Mouse (Mus musculus): ENCODE data around the gene Sept4.

Gene Sept4

DNA sequence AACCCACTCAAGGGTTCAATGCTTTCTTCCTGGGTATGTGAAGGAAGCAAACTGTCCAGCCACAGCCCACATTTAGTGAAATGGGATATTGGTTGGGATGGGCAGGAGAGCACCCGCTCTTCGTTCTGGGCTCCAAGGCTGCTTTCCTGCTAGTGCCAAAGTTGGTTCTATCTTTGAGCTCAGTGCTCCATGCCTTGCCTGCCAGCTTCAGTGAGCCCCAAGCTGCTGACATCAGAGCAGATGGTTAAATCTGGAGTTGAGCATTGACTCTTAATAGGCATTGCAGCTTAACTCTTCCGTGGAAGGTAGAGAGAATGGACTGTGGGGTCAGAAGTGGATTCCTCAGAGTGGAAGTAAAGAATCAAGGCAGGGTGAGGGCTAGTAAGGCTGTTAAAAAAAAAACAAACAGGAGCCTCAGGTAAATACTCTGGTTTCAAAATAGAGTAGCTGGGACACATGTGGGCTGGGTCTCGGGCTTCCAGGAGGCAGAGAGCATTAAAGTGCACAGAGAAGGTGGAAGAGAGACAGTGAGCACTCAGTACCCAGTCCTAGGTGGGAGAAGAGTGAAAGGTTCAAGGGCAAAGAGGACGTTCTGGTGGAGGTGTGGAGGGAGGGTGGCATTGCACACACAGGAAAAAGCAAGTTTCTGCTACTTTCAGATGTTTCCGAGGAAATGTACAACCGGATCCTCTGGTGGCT is at the start of gene Sept4:
TSS of gene Sept4 (plus strand) at position 649 of the 699 bp plus-strand sequence.
- DNase-seq (ENCODE audit: low read depth, low spot score): no peak

DNA sequence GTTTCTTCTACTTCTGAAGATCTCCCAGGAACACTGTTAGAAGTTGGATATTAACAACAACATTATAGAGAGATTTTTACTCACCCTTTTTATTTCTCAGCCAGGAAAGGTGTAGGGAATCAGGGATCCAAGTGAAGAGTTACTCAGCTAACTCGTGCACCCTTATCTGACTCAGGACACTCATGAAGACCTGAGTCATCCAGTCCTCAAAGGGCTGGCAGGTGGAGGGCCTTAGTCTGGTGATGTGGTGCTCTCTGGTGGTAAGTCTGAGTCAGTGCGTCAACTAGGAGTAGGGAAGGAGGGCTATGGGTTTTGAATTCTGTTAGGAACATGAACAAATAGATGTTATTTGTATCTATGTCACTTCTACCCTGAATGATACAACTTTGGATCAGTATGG is 49.4 kb upstream of the Sept4 start:
- DNase-seq (ENCODE audit: low read depth, low spot score): peak; percentile 49

DNA sequence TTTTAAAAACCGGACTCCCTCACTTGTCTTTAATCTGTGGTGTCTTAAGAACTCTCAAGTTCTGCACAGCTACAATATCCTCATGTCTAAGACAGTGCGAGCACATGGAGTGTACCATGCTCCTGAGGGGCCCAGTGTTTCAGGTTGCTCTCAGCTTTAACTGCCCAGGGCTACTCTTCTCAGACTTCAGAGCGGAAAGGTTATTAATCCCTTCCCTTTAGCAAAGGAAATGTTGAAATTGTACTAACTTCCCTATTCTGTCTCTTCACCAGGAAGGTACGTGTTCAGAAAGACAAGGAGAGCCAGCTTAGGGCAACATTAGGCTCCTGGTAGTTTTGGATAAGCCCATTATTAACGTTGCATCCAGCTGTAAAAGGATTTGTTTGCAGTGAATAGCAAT is 45.2 kb upstream of the Sept4 start:
- DNase-seq (ENCODE audit: low read depth, low spot score): no peak

DNA sequence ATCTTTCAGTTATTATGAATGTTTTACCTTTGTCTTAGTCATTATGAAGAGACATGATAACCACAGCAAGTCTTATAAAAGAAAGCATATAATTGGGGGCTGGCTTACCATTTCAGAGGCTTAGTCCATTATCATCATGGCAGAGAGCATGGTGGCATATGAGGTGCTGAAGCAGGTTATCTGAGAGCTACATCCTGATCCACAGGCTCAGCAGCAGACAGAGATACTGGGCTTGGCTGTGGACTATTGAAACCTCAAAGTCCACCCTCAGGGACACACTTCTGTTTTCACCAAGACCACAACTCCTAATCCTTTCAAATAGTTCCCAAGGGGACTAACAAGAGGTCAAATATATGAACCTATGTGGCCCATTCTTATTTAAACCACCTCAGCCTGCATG is 44.7 kb upstream of the Sept4 start:
- DNase-seq (ENCODE audit: low read depth, low spot score): no peak

DNA sequence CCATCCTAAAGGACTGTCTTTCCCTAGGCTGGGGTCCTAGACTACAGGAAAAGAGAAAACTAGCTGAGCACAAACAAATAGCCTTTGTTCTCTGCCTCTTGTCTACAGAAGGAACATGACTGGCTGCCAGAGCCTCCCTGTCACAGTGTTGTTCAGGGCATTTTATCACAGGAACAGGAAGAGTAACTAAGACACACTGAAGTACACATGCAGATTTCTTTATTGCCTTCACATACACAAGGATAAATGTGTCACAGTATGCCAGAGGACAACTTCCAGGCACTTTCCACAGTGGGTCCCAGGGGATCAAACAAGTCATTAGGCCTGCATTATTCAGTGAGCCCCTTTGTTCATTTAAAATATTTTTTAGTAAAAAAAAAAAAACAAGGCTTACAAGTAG is 43.9 kb upstream of the Sept4 start:
- no peak for DNase-seq (ENCODE audit: low read depth, low spot score)

DNA sequence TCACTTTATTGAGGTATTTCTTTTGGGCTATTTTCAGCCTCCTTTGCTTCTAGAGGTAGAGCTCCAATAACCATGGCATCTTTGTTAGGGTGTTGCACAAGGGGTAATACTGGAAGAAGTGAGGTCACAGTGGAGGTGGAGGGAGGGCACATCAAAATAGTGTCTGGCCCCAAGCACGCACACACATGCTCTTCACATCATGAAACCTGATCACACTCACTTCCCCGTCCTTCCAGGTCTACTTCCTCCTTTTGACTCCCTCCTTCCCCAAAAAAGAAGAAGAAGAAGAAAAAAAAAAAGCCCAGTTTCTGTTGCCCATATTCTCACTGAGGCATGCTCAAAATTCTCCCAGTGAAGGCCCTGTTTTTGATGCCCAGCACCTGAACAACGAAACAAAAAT is 41.3 kb upstream of the Sept4 start:
- DNase-seq (ENCODE audit: low read depth, low spot score): no peak

DNA sequence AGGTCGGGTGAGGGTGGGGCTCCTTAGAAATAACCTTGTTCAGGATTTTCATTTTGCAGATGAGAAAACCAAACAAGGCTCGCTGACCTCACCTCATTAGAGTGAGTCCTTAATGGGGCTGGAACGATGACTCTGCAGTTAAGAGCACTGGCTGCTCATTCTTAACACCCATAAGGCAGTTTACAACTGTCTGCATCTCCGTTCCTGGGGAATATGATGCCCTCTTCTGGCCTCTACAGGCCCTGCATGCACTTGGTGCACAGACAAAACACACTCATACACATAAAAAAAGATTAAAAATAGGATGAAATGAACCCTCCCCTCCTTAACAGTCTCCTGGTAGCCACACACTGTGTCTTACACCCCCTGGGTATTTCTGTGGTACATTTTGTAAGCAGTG is 40.7 kb upstream of the Sept4 start:
- DNase-seq (ENCODE audit: low read depth, low spot score): no peak

DNA sequence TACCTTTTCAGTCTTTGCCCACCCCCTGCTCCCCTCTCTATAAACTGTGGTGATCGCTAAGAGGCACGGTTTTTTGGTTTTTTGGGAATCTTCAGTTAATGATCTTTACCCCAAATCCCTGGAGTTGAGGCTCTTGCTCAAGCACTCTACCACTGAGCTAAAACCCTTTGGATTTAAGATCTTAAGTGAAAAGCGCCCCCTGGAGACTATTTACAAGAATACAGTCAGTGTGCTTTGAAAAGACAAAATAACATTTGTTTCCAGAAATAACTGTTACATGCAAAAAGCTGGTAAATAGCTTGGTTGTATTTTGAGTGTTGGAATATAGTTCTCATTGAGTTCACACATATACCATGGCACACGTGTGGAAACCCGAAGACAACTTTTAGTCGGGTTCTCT is 37.0 kb upstream of the Sept4 start:
- no peak for DNase-seq (ENCODE audit: low read depth, low spot score)

DNA sequence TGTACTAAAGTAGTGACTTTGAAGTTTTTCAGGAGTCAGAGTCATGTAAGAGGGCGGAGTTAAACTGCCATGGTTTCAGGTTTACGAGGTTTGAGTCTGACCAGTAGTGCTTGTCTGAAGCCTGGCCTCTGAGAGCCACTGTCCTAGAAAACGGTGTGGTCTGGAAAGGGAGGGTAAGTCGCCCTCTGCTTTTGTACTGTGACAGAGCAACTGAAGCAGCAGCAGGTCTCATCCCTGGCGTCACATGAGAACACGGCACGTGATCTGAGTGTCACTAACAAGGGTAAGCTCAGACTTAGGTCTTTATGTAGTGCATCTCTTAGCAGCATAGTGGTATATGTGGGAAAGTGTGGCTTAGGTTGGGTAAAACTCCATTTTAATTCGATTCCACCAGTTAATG is 26.4 kb upstream of the Sept4 start:
- DNase-seq (ENCODE audit: low read depth, low spot score): no peak

DNA sequence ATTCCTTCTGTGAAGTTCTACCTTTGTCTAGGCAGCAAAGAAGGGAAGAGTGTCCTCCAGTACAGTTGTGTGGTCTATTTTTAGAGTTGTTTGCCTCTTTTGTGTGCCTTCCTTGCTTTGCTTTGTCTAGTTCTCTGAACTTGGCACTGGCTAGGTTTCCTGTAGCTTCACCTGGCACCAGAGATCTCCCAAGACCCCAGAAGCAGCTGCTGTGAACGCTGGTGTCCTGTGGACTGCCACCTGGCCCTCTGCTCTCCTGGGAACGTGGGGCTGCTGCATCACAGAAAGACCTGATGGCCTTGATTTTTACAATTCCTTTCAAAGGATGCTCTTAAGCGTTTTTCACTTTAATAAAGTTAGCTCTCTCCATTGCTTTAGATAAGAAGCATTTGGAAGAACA is 25.8 kb upstream of the Sept4 start:
- DNase-seq (ENCODE audit: low read depth, low spot score): no peak

DNA sequence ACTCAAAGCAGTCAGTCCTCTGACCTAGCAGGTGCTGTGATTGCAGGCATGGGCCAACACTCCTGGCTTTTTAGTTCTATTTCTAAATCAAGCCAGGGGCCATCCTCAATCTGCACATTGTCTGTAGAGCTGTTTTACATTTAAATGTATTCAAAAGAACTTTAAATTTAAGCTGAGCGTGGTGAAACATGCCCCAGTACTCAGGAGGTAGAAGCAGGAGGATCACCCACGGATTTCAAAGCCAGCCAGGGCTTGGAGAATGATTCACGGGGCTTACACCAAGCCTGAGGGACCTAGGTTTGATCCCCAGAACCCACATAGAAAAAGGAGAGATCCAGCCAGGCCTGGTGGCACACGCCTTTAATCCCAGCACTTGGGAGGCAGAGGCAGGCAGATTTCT is 15.4 kb upstream of the Sept4 start:
- no peak for DNase-seq (ENCODE audit: low read depth, low spot score)

DNA sequence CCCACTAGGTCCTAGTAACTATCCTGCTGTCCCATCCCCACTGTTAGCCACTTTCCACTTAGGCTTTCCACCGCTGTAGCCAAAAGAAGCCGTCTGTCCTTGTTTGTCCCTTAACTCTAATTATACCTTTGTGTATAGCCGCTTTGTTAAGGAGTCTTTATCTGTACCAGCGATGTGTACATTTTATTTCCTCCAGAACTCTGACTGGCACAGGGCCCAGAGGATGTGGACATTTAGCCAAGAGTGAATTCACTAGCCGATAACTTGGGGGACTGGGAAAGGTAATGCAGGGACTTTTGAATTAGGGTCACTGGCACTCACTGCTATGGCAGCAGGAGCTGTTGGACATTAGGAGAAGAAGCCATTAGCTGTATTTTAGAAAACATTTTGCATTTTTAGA is 14.3 kb upstream of the Sept4 start:
- no peak for DNase-seq (ENCODE audit: low read depth, low spot score)

DNA sequence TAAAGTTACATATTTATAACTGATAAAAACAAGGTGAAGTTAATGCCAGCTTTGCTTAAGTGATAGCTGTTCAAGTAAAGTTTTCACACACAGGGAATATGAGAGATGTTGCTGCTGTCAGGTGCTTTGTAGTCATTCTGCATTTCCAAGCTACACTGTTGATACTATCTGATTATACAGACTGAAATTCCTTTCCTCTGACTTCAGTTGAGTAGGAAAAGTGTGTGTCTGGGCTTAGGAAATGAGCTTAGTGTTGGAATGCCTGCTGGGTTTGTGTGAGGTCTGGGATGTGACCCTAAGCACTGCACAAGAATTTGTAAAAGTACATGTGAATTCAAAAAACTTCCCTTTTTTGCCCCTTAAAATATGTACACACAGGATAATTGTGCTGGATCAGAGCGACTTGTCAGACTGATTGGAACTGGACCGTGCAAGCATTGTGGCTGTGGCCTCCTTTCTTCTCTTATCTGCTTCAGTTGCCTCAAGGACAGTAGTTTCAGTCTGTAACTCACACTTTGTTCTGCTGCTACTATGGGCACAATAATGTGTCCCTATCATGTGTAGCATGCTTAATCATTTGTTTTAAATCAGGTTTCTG is 13.5 kb upstream of the Sept4 start:
- DNase-seq (ENCODE audit: low read depth, low spot score): no peak

DNA sequence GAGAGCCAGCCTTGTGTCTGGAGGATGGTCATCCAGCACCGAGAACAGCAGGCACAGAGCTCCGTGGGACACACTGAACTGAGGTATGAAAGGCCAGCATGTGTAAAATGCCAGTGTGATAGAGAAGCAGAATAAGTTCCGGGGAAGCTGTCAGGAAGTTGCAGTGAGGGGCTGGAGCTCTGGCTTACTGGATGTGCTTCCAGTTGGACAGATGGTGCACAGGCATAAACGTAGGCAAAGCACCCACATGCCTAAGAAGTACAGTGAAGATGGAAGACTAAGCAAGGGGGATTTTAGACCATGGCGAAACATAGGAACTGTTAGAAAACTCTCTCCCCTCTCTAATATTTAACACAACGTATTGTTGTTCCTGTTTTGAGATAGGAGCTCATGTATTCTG is 7.5 kb upstream of the Sept4 start:
- DNase-seq (ENCODE audit: low read depth, low spot score): no peak

DNA sequence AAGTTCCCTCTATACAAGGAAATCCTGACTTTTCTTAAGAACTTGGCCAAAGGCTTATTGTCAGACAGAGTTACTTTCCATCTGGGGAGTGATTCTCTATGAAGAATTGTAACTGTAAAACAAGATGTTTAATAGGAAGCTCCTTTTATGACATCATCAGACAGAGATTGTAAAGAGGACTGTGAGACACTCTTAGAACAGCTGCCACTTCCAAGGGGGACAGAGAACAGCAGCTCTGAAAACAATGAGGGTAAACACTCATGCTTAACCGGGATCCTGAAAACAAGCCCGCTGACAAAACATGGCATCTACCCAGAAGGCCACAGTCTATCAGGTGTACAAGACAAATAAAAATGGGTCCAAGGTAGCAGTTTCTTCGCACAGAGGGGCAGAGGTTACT is 2.2 kb upstream of the Sept4 start, which contains the start of gene Gm11492:
TSS of gene Gm11492 (plus strand) at position 153 of the 400 bp plus-strand sequence.
- no peak for DNase-seq (ENCODE audit: low read depth, low spot score)

DNA sequence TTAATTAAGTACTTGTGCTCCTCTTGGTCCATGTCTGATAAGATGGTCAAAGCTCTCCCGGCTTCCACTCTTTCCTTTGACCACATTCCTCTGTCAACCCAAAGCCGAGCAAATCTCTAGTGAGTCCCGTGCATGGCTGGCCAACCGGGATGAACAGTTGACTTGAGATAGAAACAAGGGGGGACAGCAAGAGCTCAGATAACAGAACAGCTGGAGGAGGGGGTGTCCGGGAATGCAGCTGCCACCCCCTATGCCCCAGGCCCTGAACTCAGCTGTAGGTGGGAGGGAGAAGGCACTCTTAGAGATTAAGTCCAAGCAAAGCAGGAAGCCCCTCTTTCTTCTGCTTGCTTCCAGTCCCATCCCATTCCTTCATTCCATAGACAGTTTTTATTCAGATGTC is 2.0 kb downstream of the Sept4 start:
- no peak for DNase-seq (ENCODE audit: low read depth, low spot score)

DNA sequence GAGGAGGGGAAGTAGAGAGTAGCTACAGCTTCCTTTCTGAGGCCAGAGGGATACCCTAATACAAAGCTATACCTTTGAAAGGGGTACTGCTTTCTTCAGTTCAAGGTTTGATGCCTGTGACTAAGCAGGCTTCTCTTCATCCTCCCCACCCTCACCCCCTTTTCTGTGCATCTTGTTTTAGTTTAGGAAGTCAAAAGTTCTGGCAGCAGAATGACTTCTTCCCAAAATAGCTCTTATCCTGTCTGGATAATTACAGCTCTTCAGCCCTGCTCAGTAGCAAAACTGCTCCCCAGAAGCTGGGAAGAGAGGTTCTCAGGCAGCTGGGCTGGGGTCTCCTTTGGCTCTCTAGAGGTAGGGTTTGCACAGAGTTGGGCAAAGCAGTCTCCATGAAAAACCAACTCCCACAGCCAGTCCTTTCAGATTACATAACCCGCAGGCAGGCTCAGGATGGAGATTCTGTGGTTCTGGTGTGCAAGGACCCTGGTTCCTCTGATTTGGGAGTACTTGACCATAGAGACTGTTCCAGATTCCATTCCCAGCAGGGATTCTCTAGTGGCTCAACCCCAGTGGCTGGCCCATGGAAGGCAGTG is 2.8 kb downstream of the Sept4 start:
- DNase-seq (ENCODE audit: low read depth, low spot score): no peak

DNA sequence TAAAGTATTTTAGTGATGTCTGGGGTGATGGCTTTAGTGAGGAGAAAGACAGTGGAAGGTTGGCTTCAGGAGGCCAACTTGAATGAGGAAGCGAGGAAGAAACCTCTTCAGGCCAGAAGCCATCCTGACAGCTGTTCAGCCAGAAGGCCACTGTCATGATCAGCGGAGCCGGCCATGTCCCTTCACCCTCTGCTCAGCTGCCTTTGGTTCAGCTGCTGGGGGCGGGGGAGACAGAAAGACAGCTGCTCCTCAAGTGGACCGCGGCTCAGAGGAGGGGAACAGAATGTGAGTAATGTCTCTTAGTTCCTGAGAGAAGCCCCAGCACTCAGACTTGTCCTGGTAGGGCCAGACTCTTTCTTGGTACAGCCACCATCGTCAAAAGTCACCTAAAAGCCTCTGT is 5.0 kb downstream of the Sept4 start:
- no peak for DNase-seq (ENCODE audit: low read depth, low spot score)

DNA sequence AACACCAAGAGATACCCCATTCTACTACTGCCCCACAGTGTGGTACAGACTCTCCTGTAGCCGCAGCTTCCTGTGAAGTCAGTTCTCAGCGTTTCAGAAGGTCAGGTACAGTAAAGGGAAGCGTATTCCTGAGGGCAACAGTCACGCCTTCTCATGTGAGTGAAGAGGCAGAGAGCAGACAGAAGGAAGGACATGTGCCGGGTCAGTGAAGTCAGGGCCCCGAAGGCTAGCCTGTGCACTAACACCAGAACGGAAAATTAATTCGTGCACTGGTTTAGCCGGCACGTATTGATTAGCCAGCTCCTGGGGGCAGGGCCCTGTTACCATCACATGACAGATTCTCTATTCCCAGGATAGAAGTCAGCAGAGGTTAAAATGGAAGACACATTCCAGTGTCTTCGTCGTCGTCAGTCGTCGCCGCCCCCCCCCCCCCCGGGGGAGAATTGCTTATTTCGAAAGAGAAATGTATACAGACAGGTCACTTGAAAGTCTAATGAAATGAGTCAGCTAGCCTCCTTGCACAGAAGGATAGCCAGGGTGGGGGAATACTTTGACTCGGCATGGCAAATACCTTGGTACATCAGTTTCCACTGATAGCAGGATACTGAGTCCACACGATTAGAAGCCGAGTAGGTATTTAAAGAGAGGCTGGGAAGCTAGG is 5.9 kb downstream of the Sept4 start:
- DNase-seq (ENCODE audit: low read depth, low spot score): no peak

DNA sequence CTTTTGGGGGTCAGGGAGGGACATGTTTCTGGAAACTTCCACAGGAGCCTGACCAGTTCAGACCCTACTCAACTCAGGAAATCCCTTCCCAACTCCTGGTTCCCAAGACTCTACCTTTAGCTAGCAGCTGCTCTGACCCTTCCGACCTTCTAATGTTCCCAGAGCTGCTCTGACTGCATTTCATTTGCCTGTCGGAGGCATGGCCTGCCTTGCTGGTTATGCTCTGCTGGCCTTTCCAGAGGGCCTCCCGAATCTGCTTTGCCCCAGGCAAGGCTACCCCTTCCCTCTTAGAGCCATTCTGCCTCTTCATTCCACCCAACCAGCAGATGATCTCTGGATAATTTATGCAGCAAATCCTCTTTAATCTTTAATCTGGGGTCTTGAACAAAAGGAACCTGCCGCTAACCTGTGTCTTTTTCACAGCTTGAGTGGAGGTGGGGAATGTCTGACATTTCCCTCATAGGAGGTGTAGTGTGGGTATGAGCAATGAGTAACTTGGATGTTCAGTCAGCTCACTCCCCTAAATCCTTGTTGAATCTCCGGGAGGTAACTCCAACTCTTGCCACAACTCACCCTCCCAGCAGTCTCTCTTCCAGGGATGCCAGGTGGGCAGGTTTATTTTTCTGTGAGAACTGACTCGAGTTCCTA is 9.0 kb downstream of the Sept4 start:
- no peak for DNase-seq (ENCODE audit: low read depth, low spot score)

DNA sequence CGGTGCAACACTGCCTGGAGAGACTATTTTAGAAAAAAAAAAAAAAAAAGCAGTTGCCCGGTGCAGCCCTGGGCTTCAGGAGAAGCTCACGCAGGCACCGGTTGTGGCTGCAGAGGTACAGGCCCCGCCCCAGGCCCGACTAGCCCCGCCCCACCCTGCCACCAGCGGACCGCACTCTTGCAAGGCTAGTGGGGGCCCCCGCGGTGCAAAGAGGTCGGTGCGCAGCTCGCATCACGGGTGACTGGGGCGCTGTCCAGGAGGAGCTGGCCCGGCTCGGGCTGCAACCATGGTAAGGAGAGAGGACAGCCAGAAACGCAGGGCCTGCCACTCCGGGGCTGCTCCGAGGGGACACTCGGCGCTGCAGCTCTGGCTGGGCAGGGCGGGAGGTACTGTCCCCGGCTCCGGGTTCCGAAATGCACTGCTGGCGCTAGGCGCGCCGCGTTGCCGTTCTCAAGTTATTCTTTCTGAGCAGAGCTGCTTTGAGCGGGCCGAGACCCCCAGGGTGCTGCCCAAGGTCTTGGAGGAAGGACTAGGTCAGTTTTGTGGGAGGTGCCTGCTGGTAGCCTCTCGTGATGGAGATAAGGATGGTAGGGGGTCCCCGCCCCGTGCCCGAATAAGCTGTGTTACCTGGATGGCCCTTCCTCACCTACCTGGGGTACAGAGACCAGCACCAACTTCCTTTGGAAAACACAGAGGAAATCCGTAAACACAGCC is 9.7 kb downstream of the Sept4 start:
- no peak for DNase-seq (ENCODE audit: low read depth, low spot score)
